Mouse (Mus musculus) stomach, postnatal 0 days (tissue): ENCODE measurements around the gene Fcf1. TPM values are rescaled to one million over a fixed set of nuclear protein-coding genes. Genes with fewer than 3 reads are reported as not detected.

Source experiments
- ATAC-seq: fragments of 200-750 bp; cut with Nextera tagmentation; 2 replicates; pipeline ENCODE4 v1.8.0; 2017; ENCODE audit not compliant: low FRiP score, low TSS enrichment
- DNase-seq: peaks from one replicate; pipeline ENCODE4 v3.0.0-alpha.2; 2016; ENCODE audit warnings: low spot score
- H3K27ac ChIP-seq: fragments of 300-500 bp; sonication (generic); replicated peaks from 2 replicates; pipeline ENCODE4 v1.5.1; 2014; ENCODE audit warnings: mild to moderate bottlenecking, control low read depth
- H3K27me3 ChIP-seq: fragments of 300-500 bp; sonication (generic); 2 replicates; pipeline ENCODE4 v1.6.1; 2014; ENCODE audit warnings: low read length; ENCODE audit not compliant: control insufficient read depth, insufficient read depth
- H3K36me3 ChIP-seq: fragments of 300-500 bp; sonication (generic); 2 replicates; pipeline ENCODE4 v1.6.1; 2014; ENCODE audit warnings: low read length, mixed read lengths; ENCODE audit not compliant: control insufficient read depth, insufficient read depth
- H3K4me1 ChIP-seq: fragments of 300-500 bp; sonication (generic); replicated peaks from 2 replicates; pipeline ENCODE4 v1.6.1; 2014; ENCODE audit warnings: antibody characterized with exemption; ENCODE audit not compliant: control insufficient read depth, insufficient read depth
- H3K4me2 ChIP-seq: fragments of 300-500 bp; sonication (generic); replicated peaks from 2 replicates; pipeline ENCODE4 v1.6.1; 2014; ENCODE audit warnings: low read depth, mild to moderate bottlenecking, control low read depth, moderate library complexity
- H3K4me3 ChIP-seq: fragments of 300-500 bp; sonication (generic); 2 replicates; pipeline ENCODE4 v1.5.1; 2014; ENCODE audit warnings: low read depth, low read length, control low read depth
- H3K9ac ChIP-seq: fragments of 300-500 bp; sonication (generic); 2 replicates; pipeline ENCODE4 v1.6.1; 2014; ENCODE audit warnings: mild to moderate bottlenecking, low read length, control low read depth, mixed read lengths
- H3K9me3 ChIP-seq: fragments of 300-500 bp; sonication (generic); 2 replicates; pipeline ENCODE4 v1.6.1; 2016; ENCODE audit warnings: low read length; ENCODE audit not compliant: control insufficient read depth
- CTCF ChIP-seq: IDR thresholded peaks from 2 replicates; pipeline ENCODE4 v1.5.1; 2016; ENCODE audit warnings: antibody characterized with exemption, low read depth, mild to moderate bottlenecking, moderate library complexity
- EP300 ChIP-seq: optimal IDR thresholded peaks from 2 replicates; pipeline ENCODE3; 2016; ENCODE audit warnings: antibody characterized with exemption
- WGBS: fragments of 180-500 bp; shearing (Covaris S2); extraction: QIAGEN DNeasy Blood & Tissue Kit; methylation state at CpG from one replicate; pipeline ENCODE4 v1.1.7; 2014; 5-methylcytosine and 5-hydroxymethylcytosine counted together
- polyA plus RNA-seq: library from polyadenylated mRNA; unstranded; fragments of >200 nt; fragmentation: Nextera tagmentation; extraction: Ambion mirVana; gene quantifications from 2 replicates; pipeline ENCODE4 v1.2.1, GENCODE M21; 2015

The Fcf1 gene
- polyA plus RNA-seq, 1 experiment from 2014 or later = 99.2 TPM

DNA sequence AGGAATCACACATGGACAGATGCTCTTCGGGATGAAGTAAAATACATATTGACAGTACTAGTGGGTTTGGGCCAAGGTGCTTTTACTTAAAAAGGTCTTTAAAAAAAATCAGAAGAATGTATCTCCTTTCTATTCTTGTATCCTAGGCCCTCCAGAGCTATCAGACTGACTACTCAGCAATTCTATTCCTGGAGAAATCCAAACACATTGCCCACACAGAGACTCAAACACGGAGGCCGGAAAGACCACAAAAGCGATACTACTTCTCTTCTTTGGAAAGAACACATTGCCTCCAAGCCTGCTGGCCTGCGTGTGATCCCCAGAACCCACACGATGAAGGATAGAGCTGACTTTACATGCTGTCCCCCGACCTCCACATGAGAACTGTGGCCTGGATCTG lies 31.6 kb upstream of the Fcf1 start:
- no peak for ATAC-seq
- Histone ChIP-seq H3K4me3 (no peak overlapping the region), H3K36me3 (peaks cover 9% of the 10 kb centered on the region; the same call in 1 of the 2 replicates), H3K9ac (no peak overlapping the region), H3K4me2 (no peak overlapping the region), H3K4me1 (no peaks in the 10 kb centered on the region), H3K27me3 (no peaks in the 10 kb centered on the region), H3K9me3 (no peaks in the 10 kb centered on the region), H3K27ac (no peak overlapping the region)
- TF ChIP-seq CTCF (no peak), EP300 (no peak)
- no peak for DNase-seq
- WGBS = 87% methylated on average over 7 of the region's 7 CpGs

DNA sequence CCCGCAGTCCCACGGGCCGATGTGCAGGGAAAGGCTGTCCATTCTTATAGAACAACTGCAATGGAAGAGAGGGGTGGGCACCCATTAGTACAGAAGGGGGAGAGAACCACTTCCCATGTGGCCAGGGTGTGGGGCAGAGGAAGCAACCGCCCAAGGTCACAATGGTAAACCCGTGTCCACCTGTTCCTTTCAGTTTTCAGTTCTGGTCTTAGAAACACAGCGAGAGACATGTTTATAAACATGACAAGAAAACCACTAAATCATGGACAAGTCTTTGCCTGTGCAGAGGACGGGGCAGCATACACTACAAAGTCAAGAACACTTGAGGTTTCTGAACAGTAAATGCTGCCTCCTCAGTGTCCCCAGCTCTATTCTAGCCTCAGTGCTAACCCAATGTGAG lies 30.4 kb upstream of the Fcf1 start:
- no peak for DNase-seq
- Histone ChIP-seq H3K9me3 (no peaks in the 10 kb centered on the region), H3K27me3 (no peaks in the 10 kb centered on the region), H3K36me3 (0 out of 2 replicates have a peak, but pooled peaks cover 4% of the 10 kb centered on the region), H3K4me2 (no peak overlapping the region), H3K9ac (no peak overlapping the region), H3K4me1 (no peaks in the 10 kb centered on the region), H3K4me3 (no peak overlapping the region), H3K27ac (no peak overlapping the region)
- TF ChIP-seq CTCF (no peak), EP300 (no peak)
- ATAC-seq = no peak
- 69% methylated on average over 7 of the region's 7 CpGs for WGBS

DNA sequence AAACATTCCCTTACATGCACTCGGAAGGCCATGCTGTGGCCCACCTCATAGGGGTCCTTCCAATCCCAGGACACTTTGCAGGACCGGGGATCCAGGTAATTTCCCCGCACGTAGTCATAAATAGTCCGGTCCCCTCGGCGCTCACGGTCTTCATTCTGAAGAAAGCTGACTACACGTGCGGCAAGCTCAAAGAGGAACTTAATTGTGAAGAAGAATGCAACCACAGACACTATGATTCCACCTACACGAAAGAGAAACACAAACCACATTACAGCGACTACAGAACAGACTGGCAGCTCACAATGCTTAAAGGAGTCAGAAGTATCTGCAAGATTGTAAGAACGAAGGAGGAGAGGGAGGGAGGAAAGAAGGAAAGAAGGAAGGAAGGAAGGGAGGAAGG lies 29.0 kb upstream of the Fcf1 start:
- DNase-seq = no peak
- no peak overlapping the region for H3K4me2 ChIP-seq
- WGBS = 92% methylated on average over 13 of the region's 13 CpGs
- H3K36me3 ChIP-seq = 0 out of 2 replicates have a peak, but pooled peaks cover 4% of the 10 kb centered on the region
- H3K4me1 ChIP-seq = no peaks in the 10 kb centered on the region
- H3K4me3 ChIP-seq = no peak overlapping the region
- H3K27ac ChIP-seq = no peak overlapping the region
- no peak overlapping the region for H3K9ac ChIP-seq
- H3K9me3 ChIP-seq = no peaks in the 10 kb centered on the region
- H3K27me3 ChIP-seq = no peaks in the 10 kb centered on the region
- no peak for TF ChIP-seq CTCF
- no peak for TF ChIP-seq EP300
- no peak for ATAC-seq

DNA sequence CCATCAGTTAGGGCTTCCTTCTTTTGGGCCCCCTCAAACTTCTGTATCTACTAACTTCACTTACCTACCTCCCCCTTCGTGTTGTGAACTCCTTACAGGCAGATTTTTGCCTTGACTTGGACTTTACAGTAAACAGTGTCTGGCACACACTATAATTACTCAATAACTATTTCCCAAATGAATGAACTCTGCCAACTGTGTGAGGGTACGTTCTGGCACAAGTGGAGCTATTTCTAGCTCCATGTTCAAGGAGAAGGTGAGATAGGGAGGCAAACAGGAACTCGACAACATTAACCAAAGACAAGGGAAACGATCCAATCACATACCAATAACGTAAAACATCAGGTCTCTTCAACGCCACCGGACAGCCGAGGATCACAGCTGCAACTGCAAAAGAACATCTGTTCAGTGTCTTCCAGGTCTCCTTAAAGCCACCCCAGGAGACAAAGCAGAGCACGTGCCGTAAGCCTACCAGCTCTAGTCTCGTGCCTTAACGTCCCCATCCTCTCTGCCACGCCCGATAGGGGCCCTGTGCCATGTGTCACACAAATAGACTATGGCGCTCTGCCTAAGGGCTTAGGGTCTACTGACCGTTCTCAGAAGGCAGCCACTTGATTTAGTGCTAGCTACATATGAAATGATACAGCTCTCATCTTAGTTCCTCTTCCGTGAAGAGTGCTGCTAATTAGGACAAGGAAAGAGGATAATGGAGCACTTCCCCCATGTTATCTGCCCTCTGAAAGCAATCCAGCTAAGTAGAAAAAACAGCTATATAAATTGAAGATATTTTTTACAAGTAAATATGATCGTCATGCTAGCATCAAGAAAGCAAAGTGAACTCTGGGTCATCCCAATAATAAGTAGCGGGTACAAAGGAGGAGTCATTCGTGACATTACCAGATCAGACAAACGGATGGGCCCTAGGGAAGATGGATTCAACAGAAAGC lies 27.4 kb upstream of the Fcf1 start:
- H3K4me2 ChIP-seq = no peak overlapping the region
- WGBS = 78% methylated on average over 21 of the region's 21 CpGs
- 0 out of 2 replicates have a peak, but pooled peaks cover 4% of the 10 kb centered on the region for H3K36me3 ChIP-seq
- no peak overlapping the region for H3K27ac ChIP-seq
- H3K9me3 ChIP-seq = no peaks in the 10 kb centered on the region
- ATAC-seq = no peak
- no peaks in the 10 kb centered on the region for H3K4me1 ChIP-seq
- TF ChIP-seq CTCF = no peak
- no peak for TF ChIP-seq EP300
- no peak overlapping the region for H3K9ac ChIP-seq
- DNase-seq = no peak
- no peaks in the 10 kb centered on the region for H3K27me3 ChIP-seq
- no peak overlapping the region for H3K4me3 ChIP-seq

DNA sequence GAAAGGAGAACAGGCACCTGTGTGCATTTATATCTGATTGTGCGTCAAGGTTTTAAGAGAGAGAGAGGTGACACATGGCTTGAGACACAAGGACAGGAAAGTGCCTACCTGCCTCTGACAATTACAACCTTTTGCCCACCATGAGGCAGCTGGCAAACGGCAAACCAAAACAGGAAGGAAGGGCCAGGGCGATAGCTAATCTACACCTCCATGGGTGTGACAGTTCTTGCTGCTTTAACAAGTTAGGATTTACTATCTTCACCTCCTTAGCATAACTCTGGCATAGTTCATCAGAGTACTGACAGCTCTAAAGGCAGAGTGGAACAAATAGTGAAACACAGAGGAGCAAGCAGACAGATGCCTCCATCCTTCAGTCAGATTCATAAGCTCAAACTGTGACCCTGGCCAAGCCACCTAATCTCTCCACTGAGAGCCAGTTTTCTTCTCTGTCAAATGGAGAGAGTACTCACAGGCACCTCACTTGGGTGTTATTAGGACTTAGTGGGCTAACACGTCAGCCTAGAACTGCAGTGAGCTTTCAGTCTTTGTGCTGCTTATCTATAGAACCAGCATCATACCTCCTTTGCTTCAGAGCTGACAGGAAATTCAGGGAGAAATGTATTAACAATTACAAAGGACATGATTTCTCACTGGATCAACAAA lies 26.4 kb upstream of the Fcf1 start:
- H3K9me3 ChIP-seq = no peaks in the 10 kb centered on the region
- no peak overlapping the region for H3K9ac ChIP-seq
- no peak overlapping the region for H3K4me2 ChIP-seq
- 0 out of 2 replicates have a peak, but pooled peaks cover 3% of the 10 kb centered on the region for H3K36me3 ChIP-seq
- ATAC-seq (no peak), DNase-seq (no peak)
- no peaks in the 10 kb centered on the region for H3K27me3 ChIP-seq
- no peaks in the 10 kb centered on the region for H3K4me1 ChIP-seq
- TF ChIP-seq EP300 = no peak
- no peak for TF ChIP-seq CTCF
- WGBS = 84% methylated on average over 4 of the region's 4 CpGs
- H3K4me3 ChIP-seq = no peak overlapping the region
- no peak overlapping the region for H3K27ac ChIP-seq
